Mouse (Mus musculus) G1E-ER4 (cell line): ENCODE data around the gene Gpi1. TPM values are rescaled to one million over a fixed set of nuclear protein-coding genes. Genes with fewer than 3 reads are reported as not detected.

Experiments
- GATA1 ChIP-seq: IDR thresholded peaks from one replicate; pipeline ENCODE4 v1.8.0; 2012; ENCODE audit warnings: low read length, inconsistent platforms
- polyA plus RNA-seq: library from polyadenylated mRNA; stranded (reverse); fragments of >175 nt; gene quantifications from 2 replicates; pipeline ENCODE4 v1.2.3, GENCODE M21; 2012

The Gpi1 gene
- polyA plus RNA-seq: 2,067 and 4,270 TPM in 2 replicates

DNA sequence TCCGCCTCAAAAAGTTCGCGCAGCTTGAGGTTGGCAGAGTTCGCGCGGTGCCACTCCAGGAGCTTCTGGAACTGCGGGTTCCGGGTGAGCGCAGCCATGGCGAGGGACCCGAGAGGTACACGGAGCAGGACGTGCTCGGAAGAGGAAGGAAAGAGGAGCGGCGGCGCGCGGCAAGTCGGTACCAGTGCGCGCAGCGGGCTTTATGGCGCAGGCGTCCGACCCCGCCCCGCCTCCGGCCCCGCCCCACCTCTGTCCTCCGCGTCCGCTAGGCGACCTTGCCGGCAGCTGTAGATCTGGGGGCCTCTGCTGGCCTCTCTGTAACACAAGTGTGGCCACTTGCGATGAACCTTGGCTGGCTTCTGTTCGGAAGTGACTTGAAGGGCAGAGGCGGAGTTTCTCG lies at the start of gene Gpi1:
Gene Gpi1 (minus strand): TSS at position 221 of the 400 bp plus-strand sequence.
- no peak for TF ChIP-seq GATA1

DNA sequence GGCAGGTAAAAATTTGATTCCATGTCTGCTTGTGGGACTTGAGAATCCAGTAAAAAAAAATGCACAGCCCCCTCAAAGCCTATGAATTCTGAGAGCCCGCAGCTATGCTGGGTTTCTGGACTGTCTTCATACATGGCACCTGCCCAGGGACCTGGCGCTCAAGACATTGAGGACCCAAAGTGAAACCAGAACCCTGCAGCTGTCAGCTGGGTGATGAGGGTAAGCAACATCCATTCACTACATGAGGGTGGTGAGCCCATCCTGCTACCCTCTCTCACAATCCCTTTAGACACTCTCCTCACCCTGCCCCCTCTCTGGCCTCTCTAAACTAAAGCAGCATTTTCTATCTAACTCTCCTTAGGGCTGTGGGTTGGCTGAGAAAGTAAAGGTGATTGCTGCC lies 47.5 kb upstream of the Gpi1 start:
- TF ChIP-seq GATA1: no peak

DNA sequence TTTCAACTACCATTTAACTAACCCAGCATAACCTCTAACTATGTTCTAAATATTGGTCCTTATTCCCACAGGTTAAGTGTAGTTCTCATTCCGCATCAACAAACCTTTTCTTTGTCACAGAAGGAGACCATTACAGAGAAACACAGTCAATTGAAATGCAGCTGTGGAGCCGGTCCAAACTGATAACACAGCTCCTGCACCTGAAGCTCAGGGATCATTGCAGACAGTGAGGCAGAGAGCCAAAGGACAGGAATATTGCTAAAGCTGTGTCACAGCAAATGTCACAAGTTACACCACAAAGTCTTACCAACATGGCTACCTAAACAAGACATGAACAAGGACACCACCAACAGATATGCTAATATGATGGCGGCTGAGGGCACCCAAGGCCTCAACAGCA lies 45.9 kb upstream of the Gpi1 start:
- TF ChIP-seq GATA1: no peak

DNA sequence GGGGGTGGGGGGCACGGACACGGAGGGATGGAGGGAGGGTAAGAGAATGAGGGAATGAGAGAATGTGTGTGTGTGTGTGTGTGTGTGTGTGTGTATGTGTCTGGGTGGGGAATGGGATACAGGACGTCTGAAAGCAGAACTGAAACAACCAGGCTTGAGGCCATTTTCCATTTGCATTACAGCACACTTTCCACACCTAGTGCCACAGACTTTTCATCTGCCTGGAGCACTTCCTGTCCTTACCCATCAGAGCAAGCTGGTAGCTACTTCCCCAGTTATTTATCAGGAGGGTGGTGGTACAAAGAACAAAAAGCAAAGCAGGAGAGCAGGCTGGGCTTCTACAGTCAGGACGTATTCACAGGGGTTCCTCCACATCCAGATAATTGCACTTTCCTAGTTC lies 42.3 kb upstream of the Gpi1 start:
- TF ChIP-seq GATA1: no peak

DNA sequence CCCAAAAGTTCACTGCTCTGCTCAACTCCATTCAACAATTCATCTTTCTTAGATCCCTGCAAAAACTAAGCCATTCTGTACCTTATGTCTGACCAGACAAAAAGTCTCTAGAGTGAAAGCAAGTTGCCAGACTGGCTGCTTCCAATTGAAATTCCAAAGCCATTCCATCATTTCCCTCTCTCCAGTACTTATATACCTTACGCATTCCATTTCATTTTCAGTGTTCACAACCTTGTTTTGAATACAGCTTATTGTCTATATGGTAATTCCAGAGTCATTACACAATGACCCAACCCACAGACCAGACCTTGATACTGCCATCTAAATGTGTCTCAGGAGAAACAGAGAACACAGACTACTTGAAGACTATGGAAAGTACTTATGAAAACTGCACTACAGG lies 38.3 kb upstream of the Gpi1 start:
- TF ChIP-seq GATA1: no peak

DNA sequence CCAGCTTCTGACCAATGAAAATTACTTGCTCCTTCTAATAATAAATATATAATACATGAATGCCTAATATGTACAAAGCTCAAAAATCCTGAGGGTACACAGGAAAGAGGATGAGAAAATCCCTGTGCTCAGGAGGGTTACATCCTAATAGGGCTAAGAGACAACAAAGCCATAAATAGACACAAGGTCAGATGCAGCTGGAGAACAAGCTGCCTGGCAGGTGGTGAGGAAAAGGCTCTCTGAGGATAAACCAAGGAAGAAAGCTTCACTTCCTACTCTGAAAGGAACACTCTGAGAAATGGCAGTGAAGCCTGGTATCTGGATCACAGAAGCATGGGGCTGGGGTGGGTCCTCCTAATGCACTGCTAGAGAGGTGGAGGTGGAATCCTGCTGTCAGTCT lies 36.3 kb upstream of the Gpi1 start:
- TF ChIP-seq GATA1: no peak

DNA sequence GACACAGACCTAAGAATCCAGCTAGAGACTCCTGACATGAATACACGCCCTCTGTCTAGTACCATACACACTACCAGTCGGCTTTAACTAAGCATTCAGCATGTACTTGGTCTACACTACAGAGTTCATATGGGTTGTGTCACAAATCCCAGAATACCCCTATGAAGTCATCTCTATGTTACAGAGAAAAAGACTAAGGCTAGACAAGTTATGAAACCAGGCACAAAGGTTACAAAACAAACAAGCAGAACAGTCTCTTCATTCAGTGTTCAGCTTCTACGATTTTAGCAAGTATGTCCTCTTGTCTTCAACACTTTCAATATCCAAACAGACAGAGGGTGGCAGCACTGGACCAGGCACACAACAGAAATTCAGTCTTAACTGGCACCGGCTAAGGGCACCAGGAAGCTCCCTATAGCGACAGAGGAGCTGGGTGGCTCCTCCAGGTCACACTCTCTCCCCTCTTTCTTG lies 35.8 kb upstream of the Gpi1 start:
- no peak for TF ChIP-seq GATA1

DNA sequence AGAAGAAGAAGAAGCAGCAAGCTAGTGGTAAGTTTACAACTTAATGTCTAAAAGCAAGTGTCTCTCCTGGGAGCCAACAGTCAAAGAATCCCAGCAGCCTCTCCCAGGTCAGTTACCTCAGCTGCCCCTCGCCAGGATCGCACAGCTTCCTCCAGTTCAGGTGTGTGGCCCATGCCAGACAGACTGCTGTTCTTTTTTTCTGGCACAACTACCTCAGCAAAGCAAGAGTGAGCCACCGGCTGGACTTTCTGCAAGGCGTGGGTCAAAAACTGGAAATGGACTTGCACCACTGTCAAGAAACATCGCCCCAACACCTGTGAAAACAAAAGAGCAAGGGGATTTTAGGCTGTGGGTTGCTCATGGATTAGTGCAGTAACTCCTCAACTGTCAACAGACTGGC lies 33.3 kb upstream of the Gpi1 start:
- no peak for TF ChIP-seq GATA1

DNA sequence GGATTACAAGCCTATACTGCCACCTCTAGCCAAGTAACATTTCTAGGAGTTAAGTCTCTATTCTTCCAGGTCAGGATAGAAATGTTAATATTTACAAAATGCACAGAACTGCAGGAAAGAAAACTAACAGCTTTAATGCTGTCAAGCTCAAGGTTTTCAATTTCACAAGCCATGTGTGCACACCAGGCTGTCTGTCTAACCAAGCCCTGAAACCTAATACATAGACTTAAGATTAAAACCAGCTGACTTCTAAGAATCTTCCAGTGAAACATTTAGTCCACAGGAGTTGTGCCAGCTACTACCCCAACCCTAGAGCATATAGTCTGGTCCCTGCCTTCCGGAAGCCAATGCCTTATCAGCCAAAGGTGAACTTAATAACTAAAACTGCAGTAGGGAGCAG lies 28.3 kb upstream of the Gpi1 start:
- TF ChIP-seq GATA1: no peak

DNA sequence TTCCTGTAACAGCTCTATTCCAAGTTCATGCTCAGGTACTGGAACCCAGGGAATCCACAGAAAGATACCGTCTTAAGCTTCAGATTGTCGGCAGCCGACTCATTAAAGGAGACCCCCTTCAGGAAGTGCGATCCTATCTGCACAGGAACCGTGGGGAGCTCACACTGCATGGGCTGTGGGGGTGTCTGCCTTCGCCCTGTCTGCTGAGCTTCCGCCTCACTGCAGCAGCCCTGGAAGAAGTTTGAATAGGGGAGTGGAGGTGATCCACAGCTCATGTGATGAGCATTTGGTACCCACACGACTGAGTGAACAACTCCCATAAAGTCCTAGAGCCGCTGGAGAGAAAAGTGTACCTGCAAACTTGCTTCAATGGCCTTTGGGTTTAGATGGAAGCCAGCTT lies 27.1 kb upstream of the Gpi1 start:
- no peak for TF ChIP-seq GATA1

DNA sequence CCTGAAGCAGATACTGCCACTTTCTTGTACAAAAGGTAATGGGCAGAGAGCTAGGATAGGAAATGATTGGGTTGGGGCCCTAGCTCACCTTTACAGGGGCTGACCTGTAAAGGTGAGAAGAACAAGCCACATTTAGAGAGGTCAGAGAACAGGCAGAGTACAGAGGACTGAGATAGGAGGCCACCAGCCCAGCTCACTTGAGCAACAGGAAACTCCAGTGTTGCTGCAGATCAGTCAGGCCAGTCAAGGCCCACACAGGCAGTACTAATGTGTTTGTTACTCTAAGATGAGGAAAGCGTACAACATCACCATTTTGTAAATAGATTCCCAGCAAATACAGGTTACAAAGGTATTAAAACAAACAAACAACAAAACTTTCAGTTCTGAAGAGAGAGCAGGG lies 25.8 kb upstream of the Gpi1 start:
- TF ChIP-seq GATA1: no peak

DNA sequence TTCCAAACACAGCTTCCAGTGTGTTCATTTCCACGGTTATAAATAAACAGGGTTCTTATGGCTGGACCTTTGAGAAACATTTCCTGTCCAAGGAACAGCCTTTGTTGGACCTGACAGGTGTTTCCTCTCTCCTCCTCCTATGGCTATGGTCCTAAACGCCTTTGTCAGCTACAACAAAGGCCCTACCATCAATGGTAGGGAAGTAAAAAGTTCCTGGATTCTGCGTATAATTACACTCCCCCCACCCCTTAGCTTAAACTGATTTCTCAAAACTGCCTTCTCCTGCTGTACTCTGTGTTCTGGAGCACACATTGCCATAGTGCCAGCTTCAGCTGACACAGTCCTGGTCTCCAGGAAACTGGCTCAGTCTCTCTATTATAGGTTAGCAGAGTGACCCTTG lies 25.0 kb upstream of the Gpi1 start:
- no peak for TF ChIP-seq GATA1

DNA sequence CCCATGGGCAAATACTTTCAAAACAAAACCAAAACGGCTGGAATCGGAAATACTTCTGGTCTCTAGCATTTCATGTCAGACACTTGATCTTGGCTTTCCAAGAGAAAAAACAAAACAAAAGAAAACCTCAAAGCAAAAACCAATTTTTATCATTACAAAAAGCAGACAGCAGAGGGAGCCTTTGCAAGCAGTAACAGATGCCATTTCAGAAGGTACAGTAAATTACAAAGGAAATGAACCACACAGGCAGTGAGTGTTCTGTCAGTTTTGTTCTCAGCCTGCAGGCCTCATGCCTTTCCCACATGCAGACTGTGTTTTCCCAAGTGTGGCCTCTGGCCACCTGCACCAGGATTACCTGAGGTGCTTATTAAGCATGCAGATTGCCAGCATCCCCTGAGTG lies 21.9 kb upstream of the Gpi1 start:
- no peak for TF ChIP-seq GATA1

DNA sequence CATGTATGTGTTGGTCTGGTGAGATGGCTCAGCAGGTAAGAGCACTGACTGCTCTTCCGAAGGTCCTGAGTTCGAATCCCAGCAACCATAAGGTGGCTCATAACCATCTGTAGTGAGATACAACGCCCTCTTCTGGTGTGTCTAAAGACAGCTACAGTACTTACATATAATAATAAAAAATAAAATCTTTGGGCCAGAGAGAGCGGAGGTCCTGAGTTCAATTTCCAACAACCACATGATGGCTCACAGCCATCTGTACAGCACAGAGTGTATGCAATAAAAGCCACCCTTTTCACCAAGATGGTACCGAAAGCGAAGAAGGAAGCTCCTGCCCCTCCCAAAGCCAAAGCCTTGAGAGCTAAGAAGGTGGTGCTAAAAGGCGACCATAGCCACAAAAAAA lies 20.6 kb upstream of the Gpi1 start, which contains the start of gene Gm6096:
Gene Gm6096 (plus strand): TSS at position 301 of the 400 bp plus-strand sequence.
- no peak for TF ChIP-seq GATA1

DNA sequence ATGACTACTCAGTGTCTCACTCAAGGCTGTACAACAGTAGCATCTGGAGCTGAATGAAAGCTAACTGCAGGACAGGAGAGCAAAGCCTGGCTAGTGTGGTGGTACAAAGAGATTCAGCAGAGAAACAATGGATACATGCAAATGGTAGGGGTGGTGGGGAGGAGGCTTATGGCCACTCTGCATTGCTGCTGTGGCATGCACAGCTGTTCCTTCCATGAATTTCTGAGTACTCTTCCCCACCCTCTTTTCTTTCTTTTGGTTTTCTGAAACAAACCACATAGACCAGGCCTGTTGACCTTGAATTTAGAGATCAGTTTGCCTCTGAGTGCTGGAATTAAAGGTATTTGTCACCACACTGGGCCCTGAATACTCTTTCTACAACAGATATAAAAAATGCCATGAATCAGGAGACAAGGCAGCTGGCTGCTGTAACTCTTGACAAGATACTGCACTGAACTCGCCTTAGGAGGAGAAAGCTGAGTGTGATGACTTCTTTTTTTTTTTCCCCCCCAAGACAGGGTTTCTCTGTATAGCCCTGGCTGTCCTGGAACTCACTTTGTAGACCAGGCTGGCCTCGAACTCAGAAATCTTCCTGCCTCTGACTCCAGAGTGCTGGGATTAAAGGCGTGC lies 16.8 kb upstream of the Gpi1 start:
- no peak for TF ChIP-seq GATA1

DNA sequence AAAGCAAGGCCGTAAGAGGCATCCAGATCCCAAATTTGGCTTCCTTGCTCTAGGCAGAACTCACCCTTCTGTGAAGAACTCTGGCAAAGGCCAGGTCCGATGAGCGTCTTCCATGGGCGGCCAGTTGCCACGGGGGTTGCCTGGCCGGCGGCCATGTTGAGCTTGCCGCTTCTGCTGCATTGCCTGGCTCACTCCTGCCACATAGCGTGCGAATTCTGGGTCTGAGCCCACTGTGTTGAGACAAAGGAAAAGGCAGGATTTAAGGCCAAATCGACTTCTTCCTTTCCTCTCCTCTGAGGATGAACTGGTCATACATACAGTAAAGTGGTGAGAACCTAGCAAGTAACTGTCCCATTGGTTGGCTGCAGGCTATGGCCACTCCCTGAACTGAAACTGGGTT lies 12.0 kb upstream of the Gpi1 start:
- TF ChIP-seq GATA1: no peak

DNA sequence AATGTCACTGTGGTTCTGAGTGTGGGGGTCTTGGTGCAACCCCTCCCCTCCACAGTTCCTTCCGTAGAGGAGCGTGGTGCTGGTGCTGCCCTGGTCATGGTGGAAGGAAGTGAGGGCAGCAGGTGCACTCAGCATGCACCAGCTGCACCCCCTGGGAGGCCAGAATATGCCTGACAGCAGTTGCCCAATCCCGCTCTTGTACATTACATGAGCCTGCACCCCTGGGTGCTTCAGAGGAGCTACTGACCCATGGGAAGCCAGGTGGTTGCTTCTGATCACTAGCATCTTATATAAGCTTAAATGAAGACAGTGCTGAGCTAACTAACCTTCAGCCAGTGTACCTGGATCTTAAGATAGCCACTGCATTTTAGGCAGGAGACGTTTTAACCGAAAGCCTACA lies 8.0 kb upstream of the Gpi1 start:
- TF ChIP-seq GATA1: no peak

DNA sequence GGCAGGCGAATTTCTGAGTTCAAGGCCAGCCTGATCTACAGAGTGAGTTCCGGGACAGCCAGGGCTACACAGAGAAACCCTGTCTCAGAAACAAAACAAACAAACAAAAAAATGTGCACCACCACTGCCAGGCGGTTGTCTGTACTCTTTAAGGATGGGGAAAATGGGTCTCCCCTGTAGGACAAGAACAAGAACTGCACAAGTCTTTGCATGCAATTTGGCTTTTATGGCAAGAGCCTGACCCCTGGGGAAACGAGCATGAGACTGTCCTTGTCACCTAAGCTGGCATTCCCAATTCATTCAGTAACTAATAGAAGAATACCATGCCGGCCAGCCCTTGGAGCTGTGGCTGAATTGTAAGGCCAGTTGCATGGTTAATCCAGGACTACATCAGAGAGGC lies 5.5 kb upstream of the Gpi1 start:
- no peak for TF ChIP-seq GATA1
